Mouse (Mus musculus) kidney, adult 2 months (tissue): Measurements from ENCODE around the gene Calm1. TPM values are rescaled to one million over a fixed set of nuclear protein-coding genes. Genes with fewer than 3 reads are reported as not detected.

Experiments used
- DNase-seq: peaks from one replicate; pipeline ENCODE4 v3.0.0; 2021
- H3K27ac ChIP-seq: fragments of 200-500 bp; 2 replicates; pipeline ENCODE4 v1.5.1; 2012; ENCODE audit warnings: low read depth, low read length, control low read depth, inconsistent platforms; ENCODE audit not compliant: insufficient read depth
- H3K27me3 ChIP-seq: fragments of 200-500 bp; replicated peaks from 2 replicates; pipeline ENCODE4 v1.6.1; 2012; ENCODE audit warnings: mild to moderate bottlenecking, moderate library complexity, low read length, inconsistent platforms; ENCODE audit not compliant: control insufficient read depth, insufficient read depth
- H3K36me3 ChIP-seq: fragments of 200-500 bp; 2 replicates; pipeline ENCODE4 v1.6.1; 2012; ENCODE audit warnings: mild to moderate bottlenecking, moderate library complexity, low read length, inconsistent platforms; ENCODE audit not compliant: control insufficient read depth, insufficient read depth
- H3K4me1 ChIP-seq: fragments of 200-500 bp; 2 replicates; pipeline ENCODE4 v1.6.1; 2011; ENCODE audit warnings: low read length; ENCODE audit not compliant: control insufficient read depth, insufficient read depth
- H3K4me3 ChIP-seq: fragments of 200-500 bp; 2 replicates; pipeline ENCODE4 v1.5.1; 2011; ENCODE audit warnings: mild to moderate bottlenecking, low read depth, low read length, control low read depth; ENCODE audit not compliant: insufficient read depth
- CTCF ChIP-seq: fragments of 200-500 bp; conservative IDR thresholded peaks from 2 replicates; pipeline ENCODE4 v1.5.1; 2011; ENCODE audit warnings: low read depth, mild to moderate bottlenecking, control low read depth, low read length, moderate library complexity, mixed read lengths; ENCODE audit not compliant: insufficient read depth, insufficient read length
- POLR2A ChIP-seq: fragments of 200-500 bp; IDR thresholded peaks from one replicate; pipeline ENCODE4 v1.6.1; 2011; ENCODE audit warnings: low read depth, low read length, control low read depth
- WGBS: fragments of 180-500 bp; shearing (Covaris S2); methylation state at CpG from one replicate; pipeline ENCODE4 v1.1.7; 2018; 5-methylcytosine and 5-hydroxymethylcytosine counted together
- polyA plus RNA-seq: library from polyadenylated mRNA; depleted of rRNA; stranded (reverse); fragments of >200 nt; gene quantifications from 2 replicates; pipeline ENCODE4 v1.2.3, GENCODE M21; 2012; rRNA removed

Gene Calm1
- 133 and 185 TPM in 2 replicates for polyA plus RNA-seq

- H3K27ac ChIP-seq = peak within 1 kb of the TSS; percentile 75
- DNase-seq = peak; percentile 95
- under 1% methylated on average over 58 of the region's 58 CpGs for WGBS
- H3K4me3 ChIP-seq = peak within 1 kb of the TSS; percentile 80
- TF ChIP-seq POLR2A (peak; percentile 100), CTCF (no peak)
- no peaks in the 10 kb centered on the region for H3K27me3 ChIP-seq
- peaks cover 3% of the 10 kb centered on the region; the same call in 1 of the 2 replicates for H3K4me1 ChIP-seq
- H3K36me3 ChIP-seq = peaks cover 4% of the 10 kb centered on the region; the same call in 1 of the 2 replicates
Observed at GRCm38 (mm10) chr12:100198967-100199660, at the start of gene Calm1. Calm1 (plus strand) TSS chr12:100199435.

DNA sequence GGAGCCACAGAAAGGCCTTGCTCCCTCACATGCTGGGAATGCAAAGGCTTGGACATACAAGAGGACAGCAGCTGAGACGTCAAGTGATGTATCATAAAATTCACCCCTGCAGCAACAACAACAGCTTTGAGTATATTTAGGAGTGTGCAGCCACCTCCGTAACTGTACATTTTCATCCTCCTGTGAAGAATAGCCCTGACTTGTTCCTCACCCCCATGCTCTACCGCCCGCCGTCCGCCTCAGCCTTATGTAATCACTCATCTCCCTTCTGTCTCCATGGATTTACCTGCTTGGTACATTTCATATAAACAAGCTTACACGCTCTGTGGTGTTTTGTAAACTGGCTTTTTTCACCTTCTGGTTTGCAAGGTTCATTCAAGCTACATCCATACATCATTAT lies 46.8 kb upstream of the Calm1 start:
- Histone ChIP-seq H3K36me3 (0 out of 2 replicates have a peak, but pooled peaks cover under 1% of the 10 kb centered on the region), H3K27ac (no peak overlapping the region), H3K27me3 (no peaks in the 10 kb centered on the region), H3K4me1 (no peaks in the 10 kb centered on the region), H3K4me3 (no peak overlapping the region)
- DNase-seq = no peak
- WGBS = 95% methylated on average over 7 of the region's 7 CpGs
- TF ChIP-seq CTCF (no peak), POLR2A (no peak)

DNA sequence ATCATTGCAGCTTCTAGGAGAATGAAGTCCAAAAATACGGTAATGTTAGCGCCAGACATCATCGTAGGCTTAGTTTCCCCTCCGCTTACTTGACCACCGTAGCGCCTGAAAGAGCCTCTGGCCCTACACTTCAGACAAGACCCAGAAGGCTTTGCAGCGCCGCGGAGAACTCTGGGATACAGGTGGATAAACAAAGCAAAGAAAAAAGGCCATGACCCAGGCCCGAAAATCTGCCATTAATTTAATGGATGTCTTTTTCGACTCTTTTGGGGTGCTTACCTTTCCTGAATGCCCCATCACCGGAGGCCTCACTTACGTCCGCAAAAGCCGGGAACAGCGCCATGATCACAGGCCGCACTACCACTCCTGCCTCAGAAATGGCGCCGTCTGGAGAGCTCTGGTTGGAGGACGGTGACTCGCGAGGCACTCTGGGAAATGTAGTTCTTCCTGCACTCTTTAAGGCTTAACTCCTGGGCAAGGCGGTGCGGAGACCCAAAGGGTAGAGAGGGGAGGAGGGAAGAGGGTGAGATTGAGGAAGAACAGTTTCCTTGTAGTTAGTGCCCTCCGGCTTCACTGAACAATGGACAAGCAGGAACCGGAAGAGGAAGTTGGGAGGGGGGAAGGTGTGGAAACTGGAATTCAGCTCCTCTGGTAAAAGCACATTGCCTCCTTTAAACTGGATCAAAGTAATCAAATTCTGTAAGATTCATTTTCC lies 39.8 kb upstream of the Calm1 start, which contains the start of gene Nrde2:
Nrde2 (minus strand) TSS at position 393 of the 715 bp plus-strand sequence.
- Histone ChIP-seq H3K36me3 (no peaks in the 10 kb centered on the region), H3K4me3 (peak within 1 kb of the TSS; percentile 67), H3K4me1 (no peaks in the 10 kb centered on the region), H3K27me3 (no peaks in the 10 kb centered on the region), H3K27ac (peak within 1 kb of the TSS; percentile 89)
- DNase-seq = peak; percentile 96
- TF ChIP-seq POLR2A = peak; percentile 10
- TF ChIP-seq CTCF = no peak
- WGBS = under 1% methylated on average over 26 of the region's 26 CpGs

DNA sequence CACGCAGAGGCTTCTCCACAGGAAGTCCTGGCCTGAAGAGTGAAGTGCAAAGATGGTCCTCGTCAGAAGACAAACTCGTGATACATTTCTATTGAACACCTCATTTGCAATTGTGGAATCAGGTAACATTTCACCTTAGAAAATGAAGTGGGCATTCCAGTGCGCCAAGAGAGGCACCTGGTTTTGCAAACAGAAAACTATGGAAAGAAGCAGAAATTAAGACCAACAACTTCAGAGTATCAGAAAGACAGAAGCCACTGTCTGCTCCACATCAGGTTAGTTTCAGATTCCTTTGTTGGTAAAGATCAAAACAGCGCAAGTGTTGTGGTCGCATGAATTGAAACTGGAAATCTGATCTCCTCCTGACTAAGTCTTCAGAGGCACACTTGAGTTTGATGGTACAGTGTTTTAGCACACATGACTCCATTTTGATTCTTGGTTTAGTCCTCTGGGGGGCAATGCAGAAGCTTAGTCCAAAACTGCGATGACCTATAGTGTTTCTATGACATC lies 34.2 kb upstream of the Calm1 start:
- 85% methylated on average over 7 of the region's 7 CpGs for WGBS
- Histone ChIP-seq H3K4me3 (no peak overlapping the region), H3K36me3 (no peaks in the 10 kb centered on the region), H3K27me3 (no peaks in the 10 kb centered on the region), H3K4me1 (no peaks in the 10 kb centered on the region), H3K27ac (no peak overlapping the region)
- TF ChIP-seq CTCF (no peak), POLR2A (no peak)
- DNase-seq = no peak

DNA sequence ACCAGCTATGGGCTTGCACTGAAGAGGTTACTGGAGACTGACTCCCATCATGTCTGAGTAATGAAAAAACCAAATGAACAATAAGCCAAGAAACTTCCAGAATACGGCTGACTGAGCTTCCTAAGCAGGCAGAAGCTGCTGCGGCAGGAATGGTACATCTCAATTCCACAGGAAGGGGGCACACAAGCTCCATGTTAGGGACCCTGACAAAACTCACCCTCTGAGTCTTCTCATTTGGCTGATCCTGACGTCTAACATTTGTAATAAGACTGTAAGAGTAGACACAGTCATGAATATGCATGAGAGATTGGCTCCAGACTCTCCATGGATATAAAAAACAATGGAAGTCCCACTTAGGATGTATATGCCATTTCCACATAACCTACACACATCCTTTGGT lies 33.1 kb upstream of the Calm1 start:
- H3K4me1 ChIP-seq = no peaks in the 10 kb centered on the region
- WGBS = 26% methylated on average over 3 of the region's 3 CpGs
- no peaks in the 10 kb centered on the region for H3K36me3 ChIP-seq
- DNase-seq = peak; percentile 51
- H3K4me3 ChIP-seq = no peak overlapping the region
- H3K27ac ChIP-seq = no peak overlapping the region
- no peaks in the 10 kb centered on the region for H3K27me3 ChIP-seq
- TF ChIP-seq POLR2A = no peak
- peak; percentile 57 for TF ChIP-seq CTCF

- H3K4me1 ChIP-seq = no peaks in the 10 kb centered on the region
- WGBS = 81% methylated on average over 8 of the region's 8 CpGs
- no peak for DNase-seq
Observed at GRCm38 (mm10) chr12:100166939-100167338, 32.3 kb upstream of the Calm1 start.

DNA sequence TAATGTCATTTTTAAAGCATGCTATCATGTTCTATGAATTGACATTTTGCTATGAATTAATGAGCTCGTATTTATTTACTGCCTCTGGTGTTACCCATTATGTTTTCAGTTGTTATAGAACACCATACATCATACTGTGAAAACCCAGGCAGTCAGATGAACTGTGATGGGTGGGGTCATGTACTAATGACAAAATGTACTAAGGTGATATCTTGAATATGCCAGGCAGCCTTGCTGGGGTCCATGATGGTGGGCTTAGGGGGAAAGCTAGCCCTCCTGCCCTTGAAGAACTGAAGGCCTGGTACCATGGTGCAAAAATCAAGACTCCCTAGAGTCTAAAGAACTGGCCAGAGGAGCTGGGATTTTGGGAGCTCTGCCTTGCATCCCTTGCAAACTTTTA lies 31.7 kb upstream of the Calm1 start:
- Histone ChIP-seq H3K36me3 (no peaks in the 10 kb centered on the region), H3K4me3 (no peak overlapping the region), H3K27ac (no peak overlapping the region), H3K4me1 (no peaks in the 10 kb centered on the region), H3K27me3 (no peaks in the 10 kb centered on the region)
- TF ChIP-seq POLR2A = no peak
- no peak for TF ChIP-seq CTCF
- no peak for DNase-seq
- 95% methylated on average over 1 of the region's 1 CpGs for WGBS

More at GRCm38 (mm10) chr12:100166939-100167338, 32.3 kb upstream of the Calm1 start:
- no peak overlapping the region for H3K4me3 ChIP-seq
- H3K27ac ChIP-seq = no peak overlapping the region
- H3K36me3 ChIP-seq = no peaks in the 10 kb centered on the region
- no peaks in the 10 kb centered on the region for H3K27me3 ChIP-seq
- TF ChIP-seq CTCF = no peak
- TF ChIP-seq POLR2A = no peak
